Mouse (Mus musculus) midbrain, embryonic 10.5 days (tissue): ENCODE data around the gene Ascl1. TPM values are rescaled to one million over a fixed set of nuclear protein-coding genes. Genes with fewer than 3 reads are reported as not detected.

Experiments used
- DNase-seq: peaks from one replicate; pipeline ENCODE4 v3.0.0-alpha.2; 2017; ENCODE audit warnings: low spot score
- H3K27ac ChIP-seq: fragments of 300-500 bp; sonication (generic); replicated peaks from 2 replicates; pipeline ENCODE4 v1.5.1; 2016; ENCODE audit warnings: mild to moderate bottlenecking
- H3K27me3 ChIP-seq: fragments of 300-500 bp; sonication (generic); 2 replicates; pipeline ENCODE4 v1.6.1; 2016; ENCODE audit warnings: low read depth, mild to moderate bottlenecking; ENCODE audit not compliant: poor library complexity, severe bottlenecking
- H3K36me3 ChIP-seq: fragments of 300-500 bp; sonication (generic); 2 replicates; pipeline ENCODE4 v1.6.1; 2016; ENCODE audit warnings: mild to moderate bottlenecking, moderate library complexity
- H3K4me1 ChIP-seq: fragments of 300-500 bp; sonication (generic); 2 replicates; pipeline ENCODE4 v1.6.1; 2016
- H3K4me3 ChIP-seq: fragments of 300-500 bp; sonication (generic); 2 replicates; pipeline ENCODE4 v1.5.1; 2016; ENCODE audit warnings: mild to moderate bottlenecking, moderate library complexity
- H3K9me3 ChIP-seq: fragments of 300-500 bp; sonication (generic); replicated peaks from 2 replicates; pipeline ENCODE4 v1.6.1; 2016; ENCODE audit warnings: mild to moderate bottlenecking
- WGBS: fragments of 180-500 bp; shearing (Covaris S2); methylation state at CpG from one replicate; pipeline ENCODE4 v1.1.7; 2016; 5-methylcytosine and 5-hydroxymethylcytosine counted together
- polyA plus RNA-seq: library from polyadenylated mRNA; unstranded; fragments of >200 nt; fragmentation: Nextera tagmentation; extraction: Ambion mirVana; gene quantifications from 2 replicates; pipeline ENCODE4 v1.2.1, GENCODE M21; 2016

Gene Ascl1
- polyA plus RNA-seq, 1 experiment from 2014 or later: 29.4 TPM

DNA sequence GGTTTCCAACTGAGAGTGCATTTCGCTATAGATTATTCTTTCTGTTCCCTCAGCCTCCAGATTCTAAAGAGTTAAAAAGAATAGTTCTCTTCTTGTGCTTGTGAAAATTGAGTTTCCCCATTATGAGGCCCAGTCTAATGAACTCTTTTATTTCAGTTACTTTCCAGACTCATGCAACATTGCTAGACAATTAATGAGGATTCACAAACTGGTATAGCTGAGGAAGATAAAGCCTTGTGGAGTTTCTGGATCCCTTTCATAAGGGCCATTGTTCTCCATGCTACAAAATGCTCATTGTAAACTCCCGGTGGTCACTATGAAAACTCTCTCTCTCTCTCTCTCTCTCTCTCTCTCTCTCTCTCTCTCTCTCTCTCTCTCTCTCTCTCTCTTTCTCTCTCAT is 18.5 kb downstream of the Ascl1 start:
- peaks cover 3% of the 10 kb centered on the region; the same call in 1 of the 2 replicates for H3K9me3 ChIP-seq
- DNase-seq: no peak
- no peak overlapping the region for H3K4me3 ChIP-seq
- peaks cover 58% of the 10 kb centered on the region for H3K4me1 ChIP-seq
- peaks cover 18% of the 10 kb centered on the region for H3K27me3 ChIP-seq
- no peaks in the 10 kb centered on the region for H3K36me3 ChIP-seq
- WGBS: 58% methylated on average over 2 of the region's 2 CpGs
- H3K27ac ChIP-seq: peak overlapping the region; percentile 81

DNA sequence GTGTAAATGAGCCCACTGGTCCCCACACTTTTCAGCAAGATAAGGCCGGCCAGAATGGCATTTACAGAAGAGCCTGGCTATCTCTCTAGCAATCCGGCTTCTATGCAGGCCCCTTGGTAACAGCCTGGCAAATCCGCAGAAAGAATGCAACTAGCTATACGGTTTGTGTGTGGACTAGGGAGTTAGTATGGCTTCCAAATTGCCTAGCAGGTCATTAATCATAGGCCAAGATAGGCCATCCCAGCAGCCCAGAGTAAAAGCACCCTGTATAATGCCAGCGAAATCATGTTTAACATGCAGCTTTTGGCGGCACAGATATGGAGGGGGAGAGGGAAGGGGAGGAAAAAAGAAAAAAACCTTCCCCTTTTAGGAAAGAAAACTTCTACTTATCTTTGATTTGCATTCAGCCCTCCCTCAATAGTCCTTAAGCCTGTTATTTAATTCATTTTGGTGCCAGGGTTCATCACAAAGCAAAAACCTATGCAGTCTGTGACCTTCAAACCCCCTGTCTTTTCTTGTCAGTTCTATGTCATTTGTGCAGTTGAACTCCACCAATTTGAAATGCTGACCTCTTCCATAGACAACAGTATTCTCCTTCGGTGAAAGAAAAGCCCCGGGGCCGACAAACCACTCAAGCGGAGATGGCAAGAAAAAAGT is 19.9 kb downstream of the Ascl1 start:
- Histone ChIP-seq H3K27ac (peak overlapping the region; percentile 81), H3K27me3 (peaks cover 15% of the 10 kb centered on the region), H3K4me1 (peaks cover 57% of the 10 kb centered on the region), H3K36me3 (no peaks in the 10 kb centered on the region), H3K4me3 (no peak overlapping the region), H3K9me3 (no peaks in the 10 kb centered on the region)
- peak; percentile 51 for DNase-seq
- 22% methylated on average over 10 of the region's 10 CpGs for WGBS

DNA sequence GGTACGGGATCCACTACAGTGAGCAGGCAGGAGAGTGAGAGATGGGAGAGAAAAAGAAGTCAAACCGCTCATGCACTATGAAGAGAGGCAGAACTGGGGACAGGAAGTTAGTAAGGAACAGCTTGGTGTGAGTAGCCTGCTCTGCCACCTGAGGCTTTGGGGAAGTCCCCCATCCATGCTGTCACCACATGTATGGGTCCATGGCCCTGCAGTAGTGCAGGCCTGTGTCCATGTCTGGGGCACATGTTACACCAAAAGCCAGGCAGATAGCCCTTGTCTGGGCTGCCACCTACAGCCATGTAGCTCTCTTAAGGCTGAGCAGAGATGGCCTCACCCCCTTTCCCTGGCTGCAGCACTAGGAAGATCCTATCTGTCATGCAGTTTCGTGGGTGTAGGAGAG is 42.7 kb downstream of the Ascl1 start:
- DNase-seq: no peak
- H3K27me3 ChIP-seq: peaks cover 10% of the 10 kb centered on the region; the same call in 1 of the 2 replicates
- peaks cover 4% of the 10 kb centered on the region; the same call in 1 of the 2 replicates for H3K9me3 ChIP-seq
- 90% methylated on average over 3 of the region's 3 CpGs for WGBS
- no peak overlapping the region for H3K4me3 ChIP-seq
- H3K36me3 ChIP-seq: no peaks in the 10 kb centered on the region
- H3K4me1 ChIP-seq: peaks cover 40% of the 10 kb centered on the region
- H3K27ac ChIP-seq: peak overlapping the region; percentile 50

DNA sequence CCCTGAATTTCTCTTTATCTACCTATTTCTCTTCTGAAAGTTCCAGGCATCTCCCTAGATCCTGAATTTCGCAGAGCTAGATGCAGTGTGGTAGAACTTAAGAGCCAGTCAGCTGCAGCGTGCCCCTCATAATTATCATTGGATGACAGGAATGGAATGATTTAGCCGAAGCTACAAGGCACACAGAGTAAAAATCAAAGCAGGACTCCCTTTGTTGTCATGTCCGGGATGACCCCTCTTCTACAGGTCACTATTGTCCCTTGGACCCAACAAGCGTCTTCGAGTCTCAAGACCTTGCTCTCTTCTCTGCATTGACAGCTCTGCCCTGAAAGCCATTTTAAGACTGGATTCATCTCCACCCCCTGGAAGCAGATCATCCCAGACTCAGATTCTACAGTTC is 44.1 kb downstream of the Ascl1 start:
- 66% methylated on average over 6 of the region's 6 CpGs for WGBS
- H3K4me1 ChIP-seq: peaks cover 41% of the 10 kb centered on the region
- H3K9me3 ChIP-seq: peaks cover 4% of the 10 kb centered on the region; the same call in 1 of the 2 replicates
- no peaks in the 10 kb centered on the region for H3K36me3 ChIP-seq
- no peak for DNase-seq
- H3K4me3 ChIP-seq: no peak overlapping the region
- H3K27me3 ChIP-seq: peaks cover 11% of the 10 kb centered on the region; the same call in 1 of the 2 replicates
- peak overlapping the region; percentile 85 for H3K27ac ChIP-seq

DNA sequence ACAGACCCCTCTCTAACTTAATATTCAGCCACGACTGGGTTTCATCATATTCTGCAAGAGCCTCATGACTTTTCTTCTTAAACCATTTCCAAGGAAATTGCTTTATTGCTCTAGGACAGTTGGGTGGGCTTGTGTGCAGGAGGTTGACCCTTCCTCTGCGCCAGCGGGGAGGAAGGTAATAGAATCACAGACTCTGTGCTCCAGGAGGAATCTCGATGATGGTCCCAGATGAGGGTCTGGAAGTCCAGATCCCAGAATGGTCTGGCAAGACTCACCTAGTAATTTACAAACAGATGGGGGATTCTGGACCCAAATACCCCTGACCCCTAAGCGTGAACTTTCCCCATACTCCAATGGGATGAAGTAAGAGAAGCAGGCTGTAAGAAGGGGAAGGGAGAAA is 45.2 kb downstream of the Ascl1 start:
- H3K4me1 ChIP-seq: peaks cover 50% of the 10 kb centered on the region
- peaks cover 1% of the 10 kb centered on the region; the same call in 1 of the 2 replicates for H3K9me3 ChIP-seq
- no peak for DNase-seq
- peak overlapping the region; percentile 37; the same call in 1 of the 2 replicates for H3K4me3 ChIP-seq
- H3K36me3 ChIP-seq: no peaks in the 10 kb centered on the region
- peaks cover 11% of the 10 kb centered on the region; the same call in 1 of the 2 replicates for H3K27me3 ChIP-seq
- WGBS: 35% methylated on average over 5 of the region's 5 CpGs
- H3K27ac ChIP-seq: peak overlapping the region; percentile 85

DNA sequence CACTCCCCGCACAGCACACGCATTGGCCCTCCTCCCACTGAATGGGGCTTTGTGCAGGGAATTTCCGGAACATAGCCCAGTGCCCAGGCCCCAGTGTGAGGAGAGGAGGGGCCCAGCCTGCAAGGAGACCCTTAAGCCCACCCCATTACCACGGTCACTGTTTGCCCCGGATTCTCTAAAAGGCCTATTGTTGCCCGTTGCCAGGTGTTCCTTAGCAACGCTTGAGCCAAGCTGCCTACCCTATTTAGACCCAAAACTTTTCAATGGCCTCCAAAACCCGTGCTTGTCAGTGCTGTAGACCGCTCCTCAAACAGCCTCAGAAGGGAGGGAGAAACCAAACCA is 45.7 kb downstream of the Ascl1 start:
- Histone ChIP-seq H3K36me3 (no peaks in the 10 kb centered on the region), H3K27me3 (peaks cover 11% of the 10 kb centered on the region; the same call in 1 of the 2 replicates), H3K9me3 (no peaks in the 10 kb centered on the region; the same call in 1 of the 2 replicates), H3K4me1 (peaks cover 50% of the 10 kb centered on the region), H3K4me3 (peak overlapping the region; percentile 37; the same call in 1 of the 2 replicates), H3K27ac (peak overlapping the region; percentile 85)
- peak; percentile 92 for DNase-seq
- WGBS: 0% methylated on average over 9 of the region's 9 CpGs

DNA sequence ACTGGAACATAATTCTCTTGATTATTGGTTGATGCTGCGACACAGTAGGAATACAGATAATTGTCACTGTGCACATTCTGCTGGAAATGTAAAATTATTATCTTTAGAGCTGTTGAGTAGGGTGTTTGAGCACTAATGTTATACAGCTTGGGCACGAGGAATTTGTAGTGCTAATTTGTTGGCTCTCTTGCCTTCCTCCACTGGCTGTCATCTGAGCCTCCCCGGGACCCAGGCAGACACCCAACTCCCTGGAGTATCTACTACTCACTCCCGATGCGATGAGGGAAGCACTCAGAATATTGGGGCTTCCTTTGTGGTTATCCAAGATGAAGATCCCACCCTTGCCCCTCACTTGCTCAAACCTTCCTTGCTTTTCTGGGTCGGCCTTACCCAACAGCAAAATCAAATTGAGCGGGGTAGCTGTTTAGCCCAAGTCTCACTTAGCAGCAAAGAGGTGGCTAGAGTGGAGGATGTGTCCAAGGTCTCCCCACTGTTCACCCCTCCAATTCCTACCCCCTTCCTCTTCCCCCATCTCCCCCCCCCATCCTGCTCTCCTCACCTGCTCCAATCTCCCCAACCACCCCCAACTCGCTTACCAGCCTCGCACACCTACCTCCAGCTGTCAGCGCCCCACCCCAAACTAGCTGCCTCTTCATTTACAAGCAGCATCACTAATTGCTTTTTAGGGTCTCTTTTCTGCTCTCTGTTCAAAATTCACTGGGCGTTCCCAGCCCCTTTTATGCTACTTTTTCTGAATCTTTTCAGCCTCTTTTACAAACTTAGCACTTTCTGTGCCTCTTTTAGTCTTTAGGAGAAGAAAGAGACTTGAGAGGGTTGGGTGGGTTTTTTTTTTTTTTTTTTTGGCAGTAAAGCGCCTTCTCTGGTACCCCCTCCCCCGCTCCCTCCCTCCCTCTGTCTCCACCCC is 46.4 kb downstream of the Ascl1 start:
- DNase-seq: peak; percentile 41
- 21% methylated on average over 13 of the region's 13 CpGs for WGBS
- H3K27ac ChIP-seq: peak overlapping the region; percentile 85

DNA sequence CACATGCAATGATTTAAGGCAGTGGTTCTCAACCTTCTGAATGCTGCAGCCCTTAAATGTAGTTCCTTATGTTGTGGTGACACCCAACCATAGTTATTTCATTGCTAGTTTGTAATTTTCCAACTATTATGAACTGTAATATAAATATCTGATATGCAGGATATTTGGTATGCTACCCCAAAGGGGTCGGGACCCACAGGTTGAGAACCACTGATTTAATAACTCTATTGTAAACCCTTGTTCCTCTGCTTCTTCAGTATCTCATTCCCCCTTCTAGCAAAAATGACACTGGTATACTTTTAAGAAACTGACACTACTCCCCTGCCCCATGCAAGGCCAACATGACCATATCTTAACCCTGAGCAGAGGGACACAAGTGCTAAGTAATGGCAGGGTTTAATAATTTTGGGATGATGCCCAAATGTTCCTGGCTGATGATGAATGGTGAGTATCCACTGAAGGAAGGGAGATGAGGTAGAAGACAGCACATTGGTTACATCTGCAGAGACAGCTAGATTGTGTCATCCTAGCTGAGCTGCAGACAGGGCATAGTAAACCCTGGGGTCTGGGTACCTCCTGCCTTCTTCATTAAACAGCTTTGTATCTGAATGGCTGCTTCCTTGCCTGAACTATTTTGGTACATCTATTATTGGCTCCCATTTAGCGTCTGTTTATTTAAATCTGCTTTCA is 47.2 kb downstream of the Ascl1 start:
- Histone ChIP-seq H3K4me1 (peaks cover 50% of the 10 kb centered on the region), H3K4me3 (no peak overlapping the region), H3K9me3 (no peaks in the 10 kb centered on the region; the same call in 1 of the 2 replicates), H3K27me3 (peaks cover 11% of the 10 kb centered on the region; the same call in 1 of the 2 replicates), H3K36me3 (no peaks in the 10 kb centered on the region), H3K27ac (peak overlapping the region; percentile 85)
- WGBS: 76% methylated on average over 2 of the region's 2 CpGs
- no peak for DNase-seq

More for the DNA sequence above, 46.4 kb downstream of the Ascl1 start:
- Histone ChIP-seq H3K36me3 (no peaks in the 10 kb centered on the region), H3K4me3 (peak overlapping the region; percentile 37), H3K9me3 (no peaks in the 10 kb centered on the region; the same call in 1 of the 2 replicates), H3K27me3 (peaks cover 11% of the 10 kb centered on the region; the same call in 1 of the 2 replicates), H3K4me1 (peaks cover 50% of the 10 kb centered on the region)

Other genes starting within 250 kb of the Ascl1 start
- gene Pah, start 28.1 kb upstream of the Ascl1 start, polyA plus RNA-seq: 0.23 and 0.27 TPM in 2 replicates